Mouse (Mus musculus) thymus, adult 2 months (tissue): Measurements from ENCODE around the gene Baz2a.

Source experiments
- CTCF ChIP-seq: fragments of 200-500 bp; IDR thresholded peaks from 2 replicates; pipeline ENCODE4 v1.5.1; 2012; ENCODE audit warnings: mild to moderate bottlenecking, control low read depth, low read length, moderate library complexity, borderline replicate concordance; ENCODE audit not compliant: control insufficient read depth, poor library complexity, insufficient read depth; ENCODE audit errors: extremely low read depth
- POLR2A ChIP-seq: fragments of 200-500 bp; IDR thresholded peaks from 2 replicates; pipeline ENCODE4 v1.6.1; 2012; ENCODE audit warnings: mild to moderate bottlenecking, low read length, control low read depth, moderate library complexity; ENCODE audit not compliant: control insufficient read depth, poor library complexity, insufficient read depth; ENCODE audit errors: extremely low read depth

DNA sequence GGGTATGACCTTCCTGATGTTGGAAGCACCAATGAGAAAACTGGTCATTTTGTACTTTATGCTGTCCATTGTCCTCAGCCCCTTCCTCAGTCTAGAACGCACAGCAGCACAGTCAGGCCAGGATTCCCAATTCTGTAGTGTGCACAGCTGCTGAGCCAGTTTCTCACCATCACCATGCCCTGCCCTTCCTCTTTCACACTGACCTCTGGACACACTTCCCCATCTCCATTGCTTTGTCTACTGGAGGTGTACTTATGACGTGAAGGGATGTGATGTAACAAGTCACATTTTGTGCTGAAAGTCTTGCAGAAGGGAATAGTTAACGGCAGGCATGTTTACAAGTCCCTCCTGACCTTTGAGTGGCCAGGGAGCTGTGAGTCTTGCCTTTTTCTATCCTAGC lies 39.9 kb downstream of the Baz2a start:
- TF ChIP-seq POLR2A (no peak), CTCF (no peak)
